Mouse (Mus musculus): ENCODE measurements around the gene Nbeal2.
"Not testable (repeated sequence)": the region's sequence is repeated elsewhere in the genome, so short reads cannot be mapped to it uniquely, and the experiment has no call there.

Nbeal2 gene

GRCm38 (mm10) chr9:110653655-110654461, at the start of gene Nbeal2:
Gene Nbeal2, minus strand, starts transcription at chr9:110654161.
- DNase-seq (ENCODE audit: low spot score): peak; percentile 92

GRCm38 (mm10) chr9:110702848-110703247, 48.9 kb upstream of the Nbeal2 start:
- no peak for DNase-seq (ENCODE audit: low spot score)

- DNase-seq (ENCODE audit: low spot score): no peak
These were observed 47.4 kb upstream of the Nbeal2 start for GRCm38 (mm10) chr9:110701114-110702032.

- no peak for DNase-seq (ENCODE audit: low spot score)
These were observed 45.6 kb upstream of the Nbeal2 start for GRCm38 (mm10) chr9:110699574-110699973.

- peak; percentile 26 for DNase-seq (ENCODE audit: low spot score)
These were observed 43.5 kb upstream of the Nbeal2 start for GRCm38 (mm10) chr9:110697465-110697864.

- DNase-seq (ENCODE audit: low spot score): no peak
These were observed 42.5 kb upstream of the Nbeal2 start for GRCm38 (mm10) chr9:110696427-110696826.

- no peak for DNase-seq (ENCODE audit: low spot score)
These were observed 41.3 kb upstream of the Nbeal2 start for GRCm38 (mm10) chr9:110695165-110695755.

GRCm38 (mm10) chr9:110689261-110689779, 35.4 kb upstream of the Nbeal2 start:
- no peak for DNase-seq (ENCODE audit: low spot score)

GRCm38 (mm10) chr9:110687846-110688245, 33.9 kb upstream of the Nbeal2 start:
- no peak for DNase-seq (ENCODE audit: low spot score)

- DNase-seq (ENCODE audit: low spot score): no peak
These were observed 33.1 kb upstream of the Nbeal2 start for GRCm38 (mm10) chr9:110687061-110687460.

GRCm38 (mm10) chr9:110686472-110686871, 32.5 kb upstream of the Nbeal2 start:
- DNase-seq (ENCODE audit: low spot score): no peak

- DNase-seq (ENCODE audit: low spot score): peak; percentile 60
These were observed 31.6 kb upstream of the Nbeal2 start for GRCm38 (mm10) chr9:110685591-110685990.

- peak; percentile 18 for DNase-seq (ENCODE audit: low spot score)
These were observed 31.2 kb upstream of the Nbeal2 start for GRCm38 (mm10) chr9:110685187-110685586.

GRCm38 (mm10) chr9:110684100-110684831, 30.3 kb upstream of the Nbeal2 start:
- peak; percentile 91 for DNase-seq (ENCODE audit: low spot score)

GRCm38 (mm10) chr9:110683574-110684099, 29.7 kb upstream of the Nbeal2 start:
- DNase-seq (ENCODE audit: low spot score): peak; percentile 29

GRCm38 (mm10) chr9:110682697-110683096, 28.7 kb upstream of the Nbeal2 start:
- DNase-seq (ENCODE audit: low spot score): not testable (repeated sequence)

- peak; percentile 21 for DNase-seq (ENCODE audit: low spot score)
These were observed 28.3 kb upstream of the Nbeal2 start for GRCm38 (mm10) chr9:110682255-110682654.

- DNase-seq (ENCODE audit: low spot score): peak; percentile 62
These were observed 27.9 kb upstream of the Nbeal2 start for GRCm38 (mm10) chr9:110681817-110682216.

GRCm38 (mm10) chr9:110680736-110681507, 27.0 kb upstream of the Nbeal2 start:
- DNase-seq (ENCODE audit: low spot score): no peak

- DNase-seq (ENCODE audit: low spot score): no peak
These were observed 24.9 kb upstream of the Nbeal2 start for GRCm38 (mm10) chr9:110678886-110679285.
